Mouse (Mus musculus): Measurements from ENCODE around the gene Notch1. TPM values are rescaled to one million over a fixed set of nuclear protein-coding genes. Genes with fewer than 3 reads are reported as not detected.

Gene Notch1
- polyA plus RNA-seq, 1 experiment, result 11.1 TPM

DNA sequence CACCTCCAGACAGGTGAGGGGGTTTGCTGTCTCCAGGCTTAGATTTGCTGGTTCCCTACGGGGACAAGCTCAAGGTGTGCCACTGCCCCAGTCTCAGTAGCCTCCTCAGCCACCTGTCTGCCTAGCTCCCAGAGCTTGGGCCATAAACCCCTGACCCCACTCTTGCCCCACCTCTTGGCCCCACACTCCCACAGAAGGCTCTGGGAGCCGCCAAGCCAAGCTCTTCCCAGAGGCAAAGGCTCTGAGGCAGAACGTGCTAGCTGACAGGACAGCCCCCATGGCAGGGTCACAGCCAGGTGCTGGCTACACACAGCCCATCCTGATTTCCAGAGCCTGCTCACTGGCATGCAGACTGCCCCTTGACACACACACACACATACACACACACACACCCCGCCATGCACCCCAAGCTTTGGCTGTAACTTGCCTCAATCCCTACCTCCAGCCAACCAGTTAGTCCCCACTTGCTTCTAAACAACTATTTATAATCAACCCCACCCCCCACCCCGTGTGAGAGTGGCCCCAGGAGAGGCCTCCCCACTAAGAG lies 30.1 kb downstream of the Notch1 start:
- Histone ChIP-seq H3K27ac (ENCODE audit: insufficient read depth, low read length) (peak overlapping the region; percentile 53), H3K4me3 (ENCODE audit: insufficient read depth, low read length) (no peak overlapping the region), H3K4me1 (ENCODE audit: control insufficient read depth, insufficient read depth, low read length) (peaks cover 4% of the 10 kb centered on the region)
- TF ChIP-seq POLR2A (IDR thresholded peaks at IDR 0.05; ENCODE audit: extremely low read depth, insufficient read depth, low read length) (no peak), CTCF (IDR thresholded peaks at IDR 0.05; ENCODE audit: extremely low read depth, insufficient read depth, low read length) (no peak)

DNA sequence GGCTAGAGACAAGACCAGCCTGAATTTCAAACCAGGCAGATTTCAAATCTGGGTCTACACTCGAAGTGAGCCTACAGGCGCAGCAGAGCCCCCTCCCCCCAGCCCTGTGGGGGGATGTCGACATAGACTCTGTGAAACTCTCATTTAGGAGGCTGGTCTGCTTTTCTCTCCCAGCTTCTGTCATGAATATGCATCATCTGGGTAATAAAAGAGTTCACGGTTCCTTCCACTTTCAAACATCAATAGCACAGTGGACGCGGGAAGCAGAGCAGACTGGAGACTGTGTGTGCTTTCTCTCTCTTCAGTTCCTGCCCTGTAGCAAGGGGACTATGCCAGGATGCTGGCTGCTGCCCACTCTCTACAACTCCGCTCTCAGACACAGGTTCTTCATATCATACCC lies 30.8 kb downstream of the Notch1 start:
- Histone ChIP-seq H3K27ac (ENCODE audit: insufficient read depth, low read length) (0 out of 2 replicates have a peak overlapping the region, but pooled peaks have one; percentile 53), H3K4me3 (ENCODE audit: insufficient read depth, low read length) (no peak overlapping the region), H3K4me1 (ENCODE audit: control insufficient read depth, insufficient read depth, low read length) (peaks cover 4% of the 10 kb centered on the region)
- TF ChIP-seq POLR2A (IDR thresholded peaks at IDR 0.05; ENCODE audit: extremely low read depth, insufficient read depth, low read length) (no peak), CTCF (IDR thresholded peaks at IDR 0.05; ENCODE audit: extremely low read depth, insufficient read depth, low read length) (no peak)

DNA sequence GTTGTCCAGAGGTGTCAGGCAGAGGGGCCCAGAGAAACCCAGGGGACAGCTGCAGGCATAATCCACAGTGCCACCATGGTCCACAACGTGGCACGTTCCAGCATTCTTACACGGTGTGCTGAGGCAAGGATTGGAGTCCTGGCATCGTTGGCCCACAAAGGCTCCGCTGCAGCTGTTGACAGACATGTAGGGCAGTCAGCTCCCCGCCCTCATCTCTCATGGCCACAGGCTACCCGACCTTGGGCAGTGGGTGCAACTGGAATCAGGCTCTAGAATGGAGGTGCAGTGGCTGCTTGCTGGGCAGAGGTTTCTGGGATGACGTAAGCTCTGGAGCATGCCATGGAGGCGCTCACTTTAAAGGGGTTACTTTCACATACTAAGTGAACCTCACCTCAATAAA lies 31.2 kb downstream of the Notch1 start:
- Histone ChIP-seq H3K27ac (ENCODE audit: insufficient read depth, low read length) (no peak overlapping the region), H3K4me1 (ENCODE audit: control insufficient read depth, insufficient read depth, low read length) (peaks cover 4% of the 10 kb centered on the region), H3K4me3 (ENCODE audit: insufficient read depth, low read length) (no peak overlapping the region)
- TF ChIP-seq CTCF (IDR thresholded peaks at IDR 0.05; ENCODE audit: extremely low read depth, insufficient read depth, low read length) (no peak), POLR2A (IDR thresholded peaks at IDR 0.05; ENCODE audit: extremely low read depth, insufficient read depth, low read length) (no peak)

DNA sequence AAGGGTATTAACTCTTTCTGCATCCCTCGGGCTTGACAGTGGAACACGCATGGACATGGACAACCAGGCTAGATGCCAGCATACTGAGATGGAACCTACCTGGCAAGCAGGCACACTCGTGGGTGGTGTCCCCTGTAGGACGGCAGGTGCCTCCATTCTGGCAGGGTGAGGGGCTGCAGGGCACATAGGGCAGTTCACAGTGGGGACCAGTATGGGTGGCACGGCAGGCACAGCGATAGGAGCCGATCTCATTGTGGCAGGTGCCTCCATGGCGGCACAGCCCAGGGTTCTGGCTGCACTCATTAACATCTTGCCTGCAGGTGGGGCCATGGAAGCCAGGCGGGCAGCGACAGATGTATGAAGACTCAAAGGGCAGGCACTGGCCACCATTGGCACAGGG lies 32.3 kb downstream of the Notch1 start:
- H3K4me3 ChIP-seq (ENCODE audit: insufficient read depth, low read length), result no peak overlapping the region
- peaks cover 4% of the 10 kb centered on the region for H3K4me1 ChIP-seq (ENCODE audit: control insufficient read depth, insufficient read depth, low read length)
- no peak overlapping the region; the same call in 1 of the 2 replicates for H3K27ac ChIP-seq (ENCODE audit: insufficient read depth, low read length)
- TF ChIP-seq POLR2A (IDR thresholded peaks at IDR 0.05; ENCODE audit: extremely low read depth, insufficient read depth, low read length) (no peak), CTCF (IDR thresholded peaks at IDR 0.05; ENCODE audit: extremely low read depth, insufficient read depth, low read length) (no peak)

DNA sequence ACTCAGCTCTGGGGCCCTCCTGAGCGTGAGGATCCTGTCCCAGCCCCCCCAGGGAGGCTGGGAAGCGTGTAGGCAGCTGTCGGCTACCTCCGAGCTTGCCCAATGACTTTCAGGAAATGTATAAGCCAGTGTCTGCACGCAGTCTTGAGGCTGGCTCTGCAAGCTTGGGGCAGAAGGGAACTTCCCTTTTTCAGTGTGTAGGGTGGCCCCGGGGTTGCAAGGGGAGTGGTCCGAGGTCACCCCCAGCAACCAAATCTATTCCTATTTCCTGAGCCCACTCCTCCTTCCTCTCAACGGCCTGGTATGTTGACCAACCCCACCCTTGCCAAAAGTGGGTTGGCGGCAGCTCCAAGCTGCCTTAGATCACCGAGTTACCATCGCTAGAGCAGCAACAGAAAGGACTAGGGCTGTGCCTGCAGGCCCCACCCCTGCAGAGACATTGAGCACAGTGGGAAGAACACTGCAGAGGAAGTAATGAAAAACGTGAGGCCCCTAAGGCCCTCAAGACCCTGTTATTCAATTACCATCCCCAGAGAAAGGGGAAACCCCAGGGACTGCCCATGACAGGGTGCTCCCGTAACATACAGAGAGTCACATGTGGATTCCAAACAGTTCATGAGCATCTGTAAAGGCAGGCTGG lies 33.1 kb downstream of the Notch1 start:
- H3K27ac ChIP-seq (ENCODE audit: insufficient read depth, low read length), result no peak overlapping the region
- peaks cover 4% of the 10 kb centered on the region for H3K4me1 ChIP-seq (ENCODE audit: control insufficient read depth, insufficient read depth, low read length)
- no peak overlapping the region for H3K4me3 ChIP-seq (ENCODE audit: insufficient read depth, low read length)
- no peak for TF ChIP-seq POLR2A (IDR thresholded peaks at IDR 0.05; ENCODE audit: extremely low read depth, insufficient read depth, low read length)
- TF ChIP-seq CTCF (IDR thresholded peaks at IDR 0.05; ENCODE audit: extremely low read depth, insufficient read depth, low read length), result no peak

DNA sequence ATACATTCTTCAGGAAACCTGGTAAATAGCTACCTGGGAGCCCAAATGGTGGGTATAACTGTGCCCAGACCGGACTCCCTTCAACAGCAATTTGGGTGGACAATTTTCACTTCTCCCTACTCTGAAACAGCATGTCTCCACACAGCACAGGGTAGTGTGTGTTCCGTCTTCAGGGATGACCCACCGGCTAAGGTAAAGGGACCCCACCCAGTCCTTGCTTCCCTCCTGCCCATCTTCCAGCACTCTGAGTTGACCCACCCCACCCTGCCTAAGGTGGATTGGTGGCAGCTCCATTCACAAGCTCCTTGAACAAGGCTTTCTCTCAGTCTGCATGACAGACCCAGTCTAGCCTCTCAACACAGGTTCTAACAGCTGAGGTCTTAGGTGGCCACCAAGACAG lies 33.6 kb downstream of the Notch1 start:
- TF ChIP-seq POLR2A (IDR thresholded peaks at IDR 0.05; ENCODE audit: extremely low read depth, insufficient read depth, low read length) (no peak), CTCF (IDR thresholded peaks at IDR 0.05; ENCODE audit: extremely low read depth, insufficient read depth, low read length) (no peak)
- Histone ChIP-seq H3K27ac (ENCODE audit: insufficient read depth, low read length) (no peak overlapping the region), H3K4me3 (ENCODE audit: insufficient read depth, low read length) (no peak overlapping the region), H3K4me1 (ENCODE audit: control insufficient read depth, insufficient read depth, low read length) (peaks cover 4% of the 10 kb centered on the region)

DNA sequence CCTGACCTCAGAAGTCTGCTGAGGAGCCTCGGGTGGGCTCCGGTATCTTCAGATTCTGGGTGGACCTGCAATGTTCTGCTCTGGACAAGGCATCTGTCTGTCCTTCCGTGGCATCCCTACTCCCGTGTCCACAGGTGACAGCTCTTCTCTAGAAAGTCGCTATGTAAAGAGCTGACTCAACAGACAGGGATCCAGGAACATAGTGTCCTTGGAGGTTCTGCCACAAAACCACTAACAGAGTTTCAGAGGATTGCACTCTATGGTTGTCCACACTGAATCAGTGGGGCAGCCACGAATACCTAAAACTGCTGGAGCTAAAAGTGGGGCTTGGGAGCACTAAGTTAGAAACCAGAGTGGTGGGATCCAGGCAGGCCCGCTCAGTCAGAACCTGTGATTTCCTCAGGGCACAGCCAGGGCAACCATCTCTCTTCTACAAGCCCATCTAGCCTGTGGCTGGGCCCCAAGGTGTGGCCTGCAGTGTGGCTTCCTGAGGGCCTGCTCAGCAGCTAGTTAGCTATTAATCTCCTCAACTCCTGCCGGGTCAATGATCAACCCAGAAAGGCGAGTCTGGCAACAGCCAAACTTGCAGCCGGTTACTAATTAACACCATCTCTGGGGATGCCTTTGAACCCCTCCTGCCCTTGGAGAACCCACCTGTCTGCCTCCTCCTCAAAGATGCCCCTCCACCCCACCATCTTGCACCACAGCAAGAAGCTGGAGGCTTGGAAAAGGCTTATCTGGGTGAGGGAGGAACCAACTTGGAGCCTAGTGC lies 34.6 kb downstream of the Notch1 start:
- no peak overlapping the region for H3K27ac ChIP-seq (ENCODE audit: insufficient read depth, low read length)
- H3K4me1 ChIP-seq (ENCODE audit: control insufficient read depth, insufficient read depth, low read length), result peaks cover 4% of the 10 kb centered on the region
- TF ChIP-seq CTCF (IDR thresholded peaks at IDR 0.05; ENCODE audit: extremely low read depth, insufficient read depth, low read length), result no peak
- TF ChIP-seq POLR2A (IDR thresholded peaks at IDR 0.05; ENCODE audit: extremely low read depth, insufficient read depth, low read length), result no peak
- H3K4me3 ChIP-seq (ENCODE audit: insufficient read depth, low read length), result no peak overlapping the region

DNA sequence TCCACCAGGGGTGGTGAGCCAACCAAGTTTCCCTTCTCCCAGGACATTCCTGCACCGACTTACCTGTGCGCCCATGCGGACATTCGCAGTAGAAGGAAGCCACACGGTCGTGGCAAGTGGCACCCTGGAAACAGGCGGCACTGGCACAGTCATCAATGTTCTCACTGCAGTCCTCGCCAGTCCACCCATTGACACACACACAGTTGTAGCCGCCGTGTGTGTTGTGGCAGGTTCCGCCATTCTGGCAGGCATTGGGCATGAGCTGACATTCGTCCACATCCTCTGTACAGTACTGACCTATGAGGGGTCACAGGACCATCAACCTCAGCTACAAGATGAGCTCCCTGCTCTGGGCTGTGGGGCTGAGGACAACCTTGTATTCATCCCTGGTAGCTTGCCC lies 35.6 kb downstream of the Notch1 start:
- Histone ChIP-seq H3K4me1 (ENCODE audit: control insufficient read depth, insufficient read depth, low read length) (peaks cover 2% of the 10 kb centered on the region; the same call in 1 of the 2 replicates), H3K27ac (ENCODE audit: insufficient read depth, low read length) (no peak overlapping the region), H3K4me3 (ENCODE audit: insufficient read depth, low read length) (no peak overlapping the region)
- TF ChIP-seq POLR2A (IDR thresholded peaks at IDR 0.05; ENCODE audit: extremely low read depth, insufficient read depth, low read length), result no peak
- no peak for TF ChIP-seq CTCF (IDR thresholded peaks at IDR 0.05; ENCODE audit: extremely low read depth, insufficient read depth, low read length)

DNA sequence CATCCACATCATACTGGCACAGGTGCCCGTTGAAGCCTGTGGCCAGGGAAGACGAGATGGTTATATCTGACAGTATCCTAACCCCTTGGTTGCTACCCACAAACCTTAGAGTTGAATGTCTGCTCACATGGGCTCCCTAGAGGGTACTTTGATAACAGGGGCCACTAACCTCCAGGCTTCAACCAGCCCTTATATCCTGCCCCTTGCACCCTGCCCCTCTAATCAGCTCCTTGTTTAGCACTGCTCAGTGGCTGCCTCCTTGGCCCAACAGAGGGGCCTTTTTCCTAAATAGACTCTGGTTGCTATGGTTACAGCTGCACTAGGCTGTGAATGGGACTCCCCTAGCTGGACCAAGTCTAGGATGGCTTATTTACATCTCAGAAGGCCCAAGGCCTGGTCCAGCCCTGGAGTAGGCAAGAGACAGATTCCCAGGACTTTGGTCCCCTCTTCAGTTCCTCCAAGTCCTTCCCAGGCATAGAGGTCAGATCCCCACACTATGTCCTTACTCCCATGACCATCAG lies 37.7 kb downstream of the Notch1 start:
- TF ChIP-seq CTCF (IDR thresholded peaks at IDR 0.05; ENCODE audit: extremely low read depth, insufficient read depth, low read length) (no peak), POLR2A (IDR thresholded peaks at IDR 0.05; ENCODE audit: extremely low read depth, insufficient read depth, low read length) (no peak)
- no peak overlapping the region for H3K4me3 ChIP-seq (ENCODE audit: insufficient read depth, low read length)
- no peak overlapping the region for H3K27ac ChIP-seq (ENCODE audit: insufficient read depth, low read length)
- no peaks in the 10 kb centered on the region; the same call in 1 of the 2 replicates for H3K4me1 ChIP-seq (ENCODE audit: control insufficient read depth, insufficient read depth, low read length)

Data from cortical plate, adult 2 months (tissue).